Mouse (Mus musculus): ENCODE measurements at regions not wholly inside any gene's neighbourhood (a gene's known extent, or its start where the extent isn't known, plus 50 kb on each side); places are given as distances from the start of the nearest gene placed in this dataset.

- no peak for TF ChIP-seq POLR2A (IDR thresholded peaks at IDR 0.05; ENCODE audit: extremely low read depth, insufficient read depth, low read length)
- Histone ChIP-seq H3K4me3 (ENCODE audit: insufficient read depth, low read length) (no peak overlapping the region), H3K27ac (ENCODE audit: insufficient read depth, low read length) (no peak overlapping the region), H3K4me1 (ENCODE audit: control insufficient read depth, insufficient read depth, low read length) (peaks cover 2% of the 10 kb centered on the region; the same call in 1 of the 2 replicates)
Measured at GRCm38 (mm10) chr1:137972620-137973350, 202.7 kb downstream of the Ptprc start.

GRCm38 (mm10) chr1:137966151-137966836, 209.2 kb downstream of the Ptprc start:
- no peak overlapping the region for H3K4me3 ChIP-seq (ENCODE audit: insufficient read depth, low read length)
- H3K4me1 ChIP-seq (ENCODE audit: control insufficient read depth, insufficient read depth, low read length) = peaks cover 4% of the 10 kb centered on the region; the same call in 1 of the 2 replicates
- TF ChIP-seq CTCF (IDR thresholded peaks at IDR 0.05; ENCODE audit: extremely low read depth, insufficient read depth, low read length) = no peak
- no peak for TF ChIP-seq POLR2A (IDR thresholded peaks at IDR 0.05; ENCODE audit: extremely low read depth, insufficient read depth, low read length)
- H3K27ac ChIP-seq (ENCODE audit: insufficient read depth, low read length) = no peak overlapping the region

GRCm38 (mm10) chr1:137963656-137964055, 211.9 kb downstream of the Ptprc start:
- no peak for TF ChIP-seq CTCF (IDR thresholded peaks at IDR 0.05; ENCODE audit: extremely low read depth, insufficient read depth, low read length)
- TF ChIP-seq POLR2A (IDR thresholded peaks at IDR 0.05; ENCODE audit: extremely low read depth, insufficient read depth, low read length) = no peak
- Histone ChIP-seq H3K4me1 (ENCODE audit: control insufficient read depth, insufficient read depth, low read length) (peaks cover 3% of the 10 kb centered on the region; the same call in 1 of the 2 replicates), H3K27ac (ENCODE audit: insufficient read depth, low read length) (no peak overlapping the region), H3K4me3 (ENCODE audit: insufficient read depth, low read length) (no peak overlapping the region)

GRCm38 (mm10) chr1:137958040-137958439, 217.5 kb downstream of the Ptprc start:
- Histone ChIP-seq H3K4me1 (ENCODE audit: control insufficient read depth, insufficient read depth, low read length) (no peaks in the 10 kb centered on the region), H3K27ac (ENCODE audit: insufficient read depth, low read length) (no peak overlapping the region), H3K4me3 (ENCODE audit: insufficient read depth, low read length) (no peak overlapping the region)
- TF ChIP-seq CTCF (IDR thresholded peaks at IDR 0.05; ENCODE audit: extremely low read depth, insufficient read depth, low read length) (no peak), POLR2A (IDR thresholded peaks at IDR 0.05; ENCODE audit: extremely low read depth, insufficient read depth, low read length) (no peak)

- Histone ChIP-seq H3K27ac (ENCODE audit: insufficient read depth, low read length) (no peak overlapping the region), H3K4me3 (ENCODE audit: insufficient read depth, low read length) (no peak overlapping the region), H3K4me1 (ENCODE audit: control insufficient read depth, insufficient read depth, low read length) (no peaks in the 10 kb centered on the region)
- TF ChIP-seq POLR2A (IDR thresholded peaks at IDR 0.05; ENCODE audit: extremely low read depth, insufficient read depth, low read length) (no peak), CTCF (IDR thresholded peaks at IDR 0.05; ENCODE audit: extremely low read depth, insufficient read depth, low read length) (no peak)
Measured at GRCm38 (mm10) chr1:137955993-137956392, 219.5 kb downstream of the Ptprc start.

GRCm38 (mm10) chr1:137955139-137955538, 220.4 kb downstream of the Ptprc start:
- no peaks in the 10 kb centered on the region for H3K4me1 ChIP-seq (ENCODE audit: control insufficient read depth, insufficient read depth, low read length)
- no peak overlapping the region for H3K27ac ChIP-seq (ENCODE audit: insufficient read depth, low read length)
- H3K4me3 ChIP-seq (ENCODE audit: insufficient read depth, low read length) = no peak overlapping the region
- no peak for TF ChIP-seq POLR2A (IDR thresholded peaks at IDR 0.05; ENCODE audit: extremely low read depth, insufficient read depth, low read length)
- no peak for TF ChIP-seq CTCF (IDR thresholded peaks at IDR 0.05; ENCODE audit: extremely low read depth, insufficient read depth, low read length)

GRCm38 (mm10) chr1:137953369-137953768, 222.1 kb downstream of the Ptprc start:
- Histone ChIP-seq H3K4me1 (ENCODE audit: control insufficient read depth, insufficient read depth, low read length) (no peaks in the 10 kb centered on the region), H3K4me3 (ENCODE audit: insufficient read depth, low read length) (no peak overlapping the region), H3K27ac (ENCODE audit: insufficient read depth, low read length) (no peak overlapping the region)
- TF ChIP-seq CTCF (IDR thresholded peaks at IDR 0.05; ENCODE audit: extremely low read depth, insufficient read depth, low read length) = no peak

- Histone ChIP-seq H3K4me1 (ENCODE audit: control insufficient read depth, insufficient read depth, low read length) (no peaks in the 10 kb centered on the region), H3K27ac (ENCODE audit: insufficient read depth, low read length) (no peak overlapping the region), H3K4me3 (ENCODE audit: insufficient read depth, low read length) (no peak overlapping the region)
- TF ChIP-seq CTCF (IDR thresholded peaks at IDR 0.05; ENCODE audit: extremely low read depth, insufficient read depth, low read length) (no peak), POLR2A (IDR thresholded peaks at IDR 0.05; ENCODE audit: extremely low read depth, insufficient read depth, low read length) (no peak)
Measured at GRCm38 (mm10) chr1:137952777-137953176, 222.7 kb downstream of the Ptprc start.

GRCm38 (mm10) chr1:137947900-137948299, 227.6 kb downstream of the Ptprc start:
- no peak overlapping the region for H3K4me3 ChIP-seq (ENCODE audit: insufficient read depth, low read length)
- no peak overlapping the region for H3K27ac ChIP-seq (ENCODE audit: insufficient read depth, low read length)
- H3K4me1 ChIP-seq (ENCODE audit: control insufficient read depth, insufficient read depth, low read length) = no peaks in the 10 kb centered on the region
- TF ChIP-seq POLR2A (IDR thresholded peaks at IDR 0.05; ENCODE audit: extremely low read depth, insufficient read depth, low read length) = no peak
- TF ChIP-seq CTCF (IDR thresholded peaks at IDR 0.05; ENCODE audit: extremely low read depth, insufficient read depth, low read length) = no peak

All from cortical plate, adult 2 months (tissue).